Mouse (Mus musculus) liver, adult 2 months (tissue): ENCODE measurements around the gene Oser1. TPM values are rescaled to one million over a fixed set of nuclear protein-coding genes. Genes with fewer than 3 reads are reported as not detected.

Source experiments
- DNase-seq: peaks from one replicate; pipeline ENCODE4 v3.0.0-alpha.2; 2011; ENCODE audit warnings: low read depth, low spot score; ENCODE audit errors: extremely low read depth
- H3K27ac ChIP-seq: fragments of 200-500 bp; replicated peaks from 2 replicates; pipeline ENCODE4 v1.5.1; 2012; ENCODE audit warnings: low read depth, mild to moderate bottlenecking, control low read depth, inconsistent platforms, low read length; ENCODE audit not compliant: insufficient read depth
- H3K27me3 ChIP-seq: fragments of 200-500 bp; 2 replicates; pipeline ENCODE4 v1.6.1; 2012; ENCODE audit warnings: mild to moderate bottlenecking, moderate library complexity, low read length, inconsistent platforms; ENCODE audit not compliant: control insufficient read depth, insufficient read depth
- H3K36me3 ChIP-seq: fragments of 200-500 bp; 2 replicates; pipeline ENCODE4 v1.6.1; 2012; ENCODE audit warnings: low read length, inconsistent platforms; ENCODE audit not compliant: control insufficient read depth, insufficient read depth
- H3K4me1 ChIP-seq: fragments of 200-500 bp; 2 replicates; pipeline ENCODE4 v1.6.1; 2011; ENCODE audit warnings: low read length; ENCODE audit not compliant: control insufficient read depth, insufficient read depth
- H3K4me3 ChIP-seq: fragments of 200-500 bp; 2 replicates; pipeline ENCODE4 v1.5.1; 2011; ENCODE audit warnings: low read depth, mild to moderate bottlenecking, control low read depth, low read length, moderate library complexity; ENCODE audit not compliant: insufficient read depth
- H3K79me2 ChIP-seq: fragments of 200-500 bp; 2 replicates; pipeline ENCODE4 v1.6.1; 2012; ENCODE audit warnings: inconsistent platforms, mild to moderate bottlenecking, low read length, moderate library complexity; ENCODE audit not compliant: control insufficient read depth, insufficient read depth
- H3K9ac ChIP-seq: fragments of 200-500 bp; 2 replicates; pipeline ENCODE4 v1.6.1; 2012; ENCODE audit warnings: low read depth, mild to moderate bottlenecking, control low read depth, inconsistent platforms, low read length
- CTCF ChIP-seq: fragments of 200-500 bp; IDR thresholded peaks from 2 replicates; pipeline ENCODE4 v1.5.1; 2011; ENCODE audit warnings: low read depth, low read length, control low read depth
- POLR2A ChIP-seq: fragments of 200-500 bp; IDR thresholded peaks from 2 replicates; pipeline ENCODE4 v1.6.1; 2011; ENCODE audit warnings: low read length, control low read depth; ENCODE audit not compliant: insufficient read depth; ENCODE audit errors: extremely low read depth
- WGBS: fragments of 180-500 bp; shearing (Covaris S2); methylation state at CpG from one replicate; pipeline ENCODE4 v1.1.7; 2018; 5-methylcytosine and 5-hydroxymethylcytosine counted together
- polyA plus RNA-seq: library from polyadenylated mRNA; depleted of rRNA; stranded (reverse); fragments of >200 nt; gene quantifications from 2 replicates; pipeline ENCODE4 v1.2.3, GENCODE M21; 2012
- total RNA-seq: library from RNA; depleted of rRNA; stranded (reverse); fragments of >200 nt; gene quantifications from 2 replicates; pipeline ENCODE4 v1.2.3, GENCODE M21; 2014

Gene Oser1
- total and polyA plus RNA-seq, 2 experiments = 8.0 to 21.9 TPM

GRCm38 (mm10) chr2:163410211-163410610, 14.3 kb downstream of the Oser1 start:
- TF ChIP-seq POLR2A = no peak
- TF ChIP-seq CTCF = no peak
- H3K27me3 ChIP-seq = no peaks in the 10 kb centered on the region
- no peak overlapping the region for H3K4me3 ChIP-seq
- H3K9ac ChIP-seq = no peak overlapping the region
- H3K27ac ChIP-seq = no peak overlapping the region
- H3K36me3 ChIP-seq = peaks cover 55% of the 10 kb centered on the region
- 87% methylated on average over 3 of the region's 3 CpGs for WGBS
- no peak for DNase-seq
- H3K4me1 ChIP-seq = peaks cover 15% of the 10 kb centered on the region
- H3K79me2 ChIP-seq = peaks cover 3% of the 10 kb centered on the region; the same call in 1 of the 2 replicates

- peak overlapping the region; percentile 50 for H3K27ac ChIP-seq
- TF ChIP-seq CTCF (no peak), POLR2A (no peak)
- H3K4me3 ChIP-seq = no peak overlapping the region
- H3K36me3 ChIP-seq = peaks cover 20% of the 10 kb centered on the region
- 11% methylated on average over 8 of the region's 8 CpGs for WGBS
- DNase-seq = peak; percentile 93
- H3K27me3 ChIP-seq = no peaks in the 10 kb centered on the region
- H3K9ac ChIP-seq = no peak overlapping the region
- H3K4me1 ChIP-seq = peaks cover 14% of the 10 kb centered on the region; the same call in 1 of the 2 replicates
- H3K79me2 ChIP-seq = no peaks in the 10 kb centered on the region; the same call in 1 of the 2 replicates
Observed at GRCm38 (mm10) chr2:163404037-163404815, 20.3 kb downstream of the Oser1 start.

- WGBS = 3% methylated on average over 8 of the region's 8 CpGs
- TF ChIP-seq CTCF (peak; percentile 53), POLR2A (no peak)
- peaks cover 14% of the 10 kb centered on the region; the same call in 1 of the 2 replicates for H3K4me1 ChIP-seq
- H3K27me3 ChIP-seq = 0 out of 2 replicates have a peak, but pooled peaks cover 4% of the 10 kb centered on the region
- peak; percentile 70 for DNase-seq
- no peak overlapping the region for H3K27ac ChIP-seq
- peaks cover 3% of the 10 kb centered on the region for H3K36me3 ChIP-seq
- H3K9ac ChIP-seq = no peak overlapping the region
- H3K79me2 ChIP-seq = no peaks in the 10 kb centered on the region; the same call in 1 of the 2 replicates
- H3K4me3 ChIP-seq = no peak overlapping the region
Observed at GRCm38 (mm10) chr2:163401221-163401620, 23.3 kb downstream of the Oser1 start.

DNA sequence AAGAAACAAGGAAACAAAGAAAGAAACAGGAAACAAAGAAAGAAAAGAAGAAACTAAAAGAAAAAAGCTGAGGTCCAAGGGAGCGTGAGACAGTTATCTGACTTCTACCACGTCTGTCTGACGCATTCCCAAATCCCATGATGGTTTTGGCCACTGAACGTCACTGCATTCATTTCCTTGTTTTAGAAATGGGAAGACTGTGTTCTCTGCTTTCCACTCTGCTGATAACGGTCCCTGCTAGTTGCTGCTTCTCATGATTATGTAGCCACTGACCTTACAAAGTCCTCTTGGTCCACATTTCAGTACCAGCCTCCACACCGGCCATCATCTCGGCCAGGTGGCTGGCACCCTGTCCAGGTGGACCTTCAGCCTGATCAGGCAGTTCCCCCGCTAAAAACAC, 25.3 kb downstream of the Oser1 start:
- no peak overlapping the region for H3K27ac ChIP-seq
- 53% methylated on average over 8 of the region's 8 CpGs for WGBS
- H3K79me2 ChIP-seq = no peaks in the 10 kb centered on the region; the same call in 1 of the 2 replicates
- TF ChIP-seq CTCF = no peak
- no peak for TF ChIP-seq POLR2A
- H3K36me3 ChIP-seq = no peaks in the 10 kb centered on the region
- peaks cover 9% of the 10 kb centered on the region; the same call in 1 of the 2 replicates for H3K4me1 ChIP-seq
- no peak overlapping the region for H3K4me3 ChIP-seq
- no peak for DNase-seq
- no peak overlapping the region for H3K9ac ChIP-seq
- 0 out of 2 replicates have a peak, but pooled peaks cover 4% of the 10 kb centered on the region for H3K27me3 ChIP-seq

DNA sequence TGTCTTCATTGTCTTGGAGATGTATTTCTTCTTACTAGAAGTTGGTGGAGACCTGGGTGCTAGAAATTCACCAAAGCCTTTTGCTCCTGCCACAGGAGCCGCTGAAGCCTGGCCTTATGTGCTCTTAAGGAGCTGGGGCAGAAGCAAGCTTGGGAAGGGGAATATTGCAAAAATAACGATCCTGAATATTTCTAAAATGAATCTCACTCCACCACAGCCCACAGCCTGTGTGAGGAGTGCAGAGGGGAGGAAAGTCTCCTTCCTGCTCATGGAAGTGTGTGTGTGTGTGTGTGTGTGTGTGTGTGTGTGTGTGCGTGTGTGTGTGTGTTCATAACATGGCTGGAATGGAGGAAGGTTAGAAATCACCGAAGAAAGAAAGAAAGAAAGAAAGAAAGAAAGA, 25.7 kb downstream of the Oser1 start:
- Histone ChIP-seq H3K27me3 (0 out of 2 replicates have a peak, but pooled peaks cover 4% of the 10 kb centered on the region), H3K79me2 (no peaks in the 10 kb centered on the region; the same call in 1 of the 2 replicates), H3K27ac (no peak overlapping the region), H3K4me3 (no peak overlapping the region), H3K9ac (no peak overlapping the region), H3K36me3 (no peaks in the 10 kb centered on the region), H3K4me1 (peaks cover 5% of the 10 kb centered on the region; the same call in 1 of the 2 replicates)
- no peak for DNase-seq
- TF ChIP-seq CTCF = no peak
- no peak for TF ChIP-seq POLR2A
- 76% methylated on average over 4 of the region's 4 CpGs for WGBS
